Mouse (Mus musculus): Measurements from ENCODE around the gene Gdf2. TPM values are rescaled to one million over a fixed set of nuclear protein-coding genes. Genes with fewer than 3 reads are reported as not detected.

Gdf2 gene
- polyA plus RNA-seq, 1 experiment from 2014 or later = 0.34 TPM

DNA sequence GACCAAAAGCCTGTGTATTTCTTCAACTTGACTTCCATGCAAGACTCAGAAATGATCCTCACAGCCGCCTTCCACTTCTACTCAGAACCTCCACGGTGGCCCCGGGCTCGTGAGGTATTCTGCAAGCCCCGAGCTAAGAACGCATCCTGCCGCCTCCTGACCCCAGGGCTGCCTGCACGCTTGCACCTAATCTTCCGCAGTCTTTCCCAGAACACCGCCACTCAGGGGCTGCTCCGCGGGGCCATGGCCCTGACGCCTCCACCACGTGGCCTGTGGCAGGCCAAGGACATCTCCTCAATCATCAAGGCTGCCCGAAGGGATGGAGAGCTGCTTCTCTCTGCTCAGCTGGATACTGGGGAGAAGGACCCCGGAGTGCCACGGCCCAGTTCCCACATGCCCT is 9.0 kb upstream of the Gdf2 start:
- Histone ChIP-seq H3K4me3 (replicated peaks) (no peak overlapping the region), H3K4me2 (replicated peaks) (no peak overlapping the region), H3K4me1 (replicated peaks) (no peaks in the 10 kb centered on the region), H3K27me3 (replicated peaks) (peaks cover 19% of the 10 kb centered on the region; the same call in 1 of the 2 replicates), H3K9me3 (no peaks in the 10 kb centered on the region), H3K36me3 (no peaks in the 10 kb centered on the region), H3K27ac (no peak overlapping the region), H3K9ac (no peak overlapping the region)
- ATAC-seq = no peak
- 43% methylated on average over 17 of the region's 17 CpGs for WGBS

DNA sequence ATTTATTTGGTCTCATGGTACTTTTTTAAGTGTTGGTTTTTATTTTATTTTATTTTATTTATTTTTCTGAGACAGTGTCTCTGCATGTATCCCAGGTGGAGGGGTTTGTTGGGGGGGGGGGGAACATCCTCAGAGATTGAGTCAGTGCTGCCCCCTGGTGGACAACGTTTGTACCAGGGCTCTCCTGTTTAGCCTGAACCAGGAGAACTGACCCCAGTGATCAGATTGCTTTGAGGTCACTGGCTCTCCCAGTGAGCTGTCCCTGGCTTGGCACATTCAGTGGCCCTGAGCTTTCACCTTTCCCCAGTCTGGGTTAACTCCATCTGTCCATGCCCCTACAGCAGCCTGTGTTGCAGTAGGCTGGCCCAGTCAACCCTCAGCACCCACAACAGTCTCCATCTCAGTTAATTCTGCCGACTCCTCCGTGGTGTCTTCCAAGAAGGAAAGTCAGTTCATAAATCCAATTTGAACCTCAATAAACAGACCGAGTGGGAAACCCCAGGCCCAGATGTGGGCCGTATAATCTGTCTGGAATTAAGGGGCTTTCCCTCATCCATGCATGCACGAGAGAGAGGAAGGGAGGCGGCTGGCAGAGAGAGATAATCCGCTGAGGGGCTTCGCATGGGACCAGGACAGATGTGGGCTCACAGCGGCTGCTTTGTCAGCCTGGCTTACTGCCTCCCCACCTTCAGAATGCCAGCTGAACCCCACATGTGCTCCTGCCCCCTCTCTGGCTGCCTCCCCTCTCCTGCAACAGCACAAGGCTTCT is 7.7 kb upstream of the Gdf2 start:
- peaks cover 19% of the 10 kb centered on the region; the same call in 1 of the 2 replicates for H3K27me3 ChIP-seq (replicated peaks)
- H3K27ac ChIP-seq = no peak overlapping the region
- no peak overlapping the region for H3K4me2 ChIP-seq (replicated peaks)
- 63% methylated on average over 10 of the region's 10 CpGs for WGBS
- no peak overlapping the region for H3K4me3 ChIP-seq (replicated peaks)
- no peaks in the 10 kb centered on the region for H3K4me1 ChIP-seq (replicated peaks)
- H3K9ac ChIP-seq = no peak overlapping the region
- no peaks in the 10 kb centered on the region for H3K9me3 ChIP-seq
- ATAC-seq = no peak
- no peaks in the 10 kb centered on the region for H3K36me3 ChIP-seq

DNA sequence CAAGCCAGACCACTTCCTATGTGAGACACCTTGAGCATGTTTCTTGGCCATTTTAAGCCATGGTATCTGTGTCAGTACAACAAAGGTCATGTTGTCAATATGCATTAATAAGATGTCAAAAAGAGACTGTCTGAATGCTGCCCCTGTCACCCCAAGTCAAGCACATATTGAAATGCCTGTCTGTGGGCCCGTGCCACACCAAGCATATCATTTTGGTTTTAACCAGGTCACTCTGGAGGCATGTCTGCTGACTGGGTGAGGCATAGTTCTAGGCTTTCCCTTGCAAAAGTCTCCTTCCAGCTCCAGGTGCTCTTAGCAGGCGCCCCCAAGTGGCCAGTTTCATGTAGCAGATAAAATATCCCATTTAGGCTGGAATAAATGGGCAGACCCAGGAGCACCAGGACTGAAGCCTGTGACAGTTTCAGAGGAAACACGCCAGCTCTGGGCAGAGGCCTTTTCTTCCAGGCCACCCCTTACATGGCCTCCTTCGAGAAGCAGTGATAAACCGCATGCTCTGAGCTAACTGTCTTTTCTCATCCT is 7.0 kb upstream of the Gdf2 start:
- H3K4me1 ChIP-seq (replicated peaks) = no peaks in the 10 kb centered on the region
- ATAC-seq = no peak
- H3K9ac ChIP-seq = no peak overlapping the region
- WGBS = 42% methylated on average over 5 of the region's 5 CpGs
- H3K9me3 ChIP-seq = no peaks in the 10 kb centered on the region
- H3K36me3 ChIP-seq = no peaks in the 10 kb centered on the region
- H3K4me2 ChIP-seq (replicated peaks) = no peak overlapping the region
- no peak overlapping the region for H3K27ac ChIP-seq
- no peak overlapping the region for H3K4me3 ChIP-seq (replicated peaks)
- H3K27me3 ChIP-seq (replicated peaks) = peaks cover 19% of the 10 kb centered on the region; the same call in 1 of the 2 replicates

DNA sequence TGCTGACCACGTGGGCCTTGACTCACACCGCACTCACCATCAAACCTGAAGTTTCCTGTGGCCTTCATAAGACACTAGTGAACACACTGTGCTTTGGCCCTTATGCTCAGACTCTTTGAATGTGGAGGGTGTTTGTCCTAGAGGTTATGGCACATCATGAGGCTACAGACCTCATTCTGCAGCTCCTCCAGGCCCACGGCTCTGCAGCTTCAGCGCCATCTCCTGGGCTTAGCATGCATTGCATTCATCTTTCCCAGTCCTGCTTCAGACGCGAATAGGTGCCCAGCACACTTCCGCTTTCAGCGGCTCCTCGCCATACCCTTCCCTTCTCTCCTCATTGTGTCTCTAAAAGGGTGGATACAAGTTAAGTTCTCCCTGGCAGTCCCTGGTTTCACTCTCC is 1.7 kb upstream of the Gdf2 start:
- H3K4me1 ChIP-seq (replicated peaks) = no peaks in the 10 kb centered on the region
- 31% methylated on average over 9 of the region's 9 CpGs for WGBS
- H3K27me3 ChIP-seq (replicated peaks) = no peaks in the 10 kb centered on the region
- H3K4me2 ChIP-seq (replicated peaks) = peak overlapping the region; percentile 30; the same call in 1 of the 2 replicates
- no peak overlapping the region for H3K4me3 ChIP-seq (replicated peaks)
- no peaks in the 10 kb centered on the region for H3K36me3 ChIP-seq
- peak; percentile 51 for ATAC-seq
- H3K9me3 ChIP-seq = no peaks in the 10 kb centered on the region
- no peak overlapping the region for H3K27ac ChIP-seq
- H3K9ac ChIP-seq = 0 out of 2 replicates have a peak overlapping the region, but pooled peaks have one; percentile 26

DNA sequence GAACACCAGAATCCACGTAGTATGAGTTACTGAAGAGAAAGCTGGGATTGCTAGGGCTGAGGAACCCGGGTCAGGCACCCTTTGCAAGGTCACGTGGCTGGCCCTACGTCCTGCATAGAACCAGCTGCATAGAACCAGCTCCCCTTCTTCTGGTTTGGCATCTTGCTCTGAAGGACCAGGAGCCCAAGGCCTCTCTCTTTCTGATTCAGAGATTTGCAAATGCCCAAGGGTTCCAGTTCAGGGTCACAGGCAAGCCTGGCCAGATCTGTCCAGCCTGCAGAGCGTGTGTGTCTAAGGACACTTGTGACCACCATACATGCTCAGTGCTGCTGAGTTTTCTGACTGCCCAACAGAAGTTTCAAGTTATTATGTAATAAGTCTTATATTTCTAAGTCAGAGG is 1.4 kb downstream of the Gdf2 start:
- H3K4me2 ChIP-seq (replicated peaks) = no peak overlapping the region
- WGBS = 70% methylated on average over 5 of the region's 5 CpGs

DNA sequence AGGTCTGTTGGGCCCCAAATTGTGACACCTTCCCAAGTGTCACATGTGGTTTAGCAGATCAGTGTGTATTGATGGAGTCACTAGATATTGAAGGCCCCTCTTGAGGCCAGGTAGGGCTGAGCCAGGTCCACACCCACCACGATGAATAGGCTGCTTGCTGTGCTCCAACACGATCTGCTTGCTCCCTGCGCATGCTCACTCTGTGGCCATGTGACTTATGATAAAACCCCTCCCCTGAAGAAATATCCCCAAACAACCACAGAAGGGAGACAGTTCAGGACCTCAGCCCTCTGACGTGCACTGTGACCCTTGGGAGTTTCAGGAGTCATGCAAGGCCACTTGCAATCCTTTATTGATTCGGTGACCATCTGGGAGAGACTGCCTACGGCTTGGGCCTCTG is 5.3 kb downstream of the Gdf2 start:
- Histone ChIP-seq H3K9ac (no peak overlapping the region), H3K4me2 (replicated peaks) (no peak overlapping the region), H3K36me3 (no peaks in the 10 kb centered on the region), H3K9me3 (no peaks in the 10 kb centered on the region), H3K27ac (no peak overlapping the region), H3K27me3 (replicated peaks) (no peaks in the 10 kb centered on the region), H3K4me3 (replicated peaks) (no peak overlapping the region), H3K4me1 (replicated peaks) (no peaks in the 10 kb centered on the region)
- ATAC-seq = no peak
- WGBS = 77% methylated on average over 6 of the region's 6 CpGs

More for the DNA sequence above, 1.4 kb downstream of the Gdf2 start:
- Histone ChIP-seq H3K4me1 (replicated peaks) (no peaks in the 10 kb centered on the region), H3K4me3 (replicated peaks) (no peak overlapping the region), H3K9ac (no peak overlapping the region), H3K9me3 (no peaks in the 10 kb centered on the region), H3K36me3 (no peaks in the 10 kb centered on the region), H3K27me3 (replicated peaks) (no peaks in the 10 kb centered on the region), H3K27ac (no peak overlapping the region)
- no peak for ATAC-seq

DNA sequence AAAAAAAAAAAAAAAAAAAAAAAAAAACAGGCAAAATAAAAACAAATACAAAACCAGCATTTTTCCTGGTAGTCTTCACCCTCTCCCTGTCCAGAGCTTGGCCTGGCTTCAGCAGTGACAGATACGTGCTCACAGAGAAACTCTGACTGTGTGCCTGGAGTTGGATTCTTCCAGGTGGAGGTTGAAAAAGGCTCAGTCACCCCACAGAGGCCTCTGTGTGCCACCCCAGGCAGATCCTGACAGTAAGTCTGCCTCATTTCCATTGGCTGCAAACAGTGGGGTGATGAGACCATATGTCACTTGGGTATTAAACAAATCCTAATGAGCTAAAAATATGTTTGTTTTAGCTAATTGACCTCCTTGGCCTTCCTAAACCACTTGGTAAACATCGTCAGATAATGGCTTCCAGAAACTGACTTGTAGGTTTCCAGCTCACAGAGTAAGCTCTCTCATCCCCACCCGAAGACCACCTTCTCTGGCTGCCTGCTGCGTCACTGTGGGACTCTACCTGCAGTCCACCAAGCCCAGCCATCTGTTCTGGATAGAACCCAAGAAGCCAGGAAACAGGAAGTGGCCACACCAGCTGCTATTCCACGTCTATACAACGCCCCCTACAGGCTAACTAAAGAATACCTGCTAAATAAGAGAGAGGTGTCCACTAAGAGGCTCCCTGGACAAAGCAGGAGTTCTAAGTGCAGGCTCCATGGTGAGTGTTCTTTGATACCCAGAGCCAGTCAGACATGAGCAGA is 11.6 kb downstream of the Gdf2 start:
- 43% methylated on average over 6 of the region's 6 CpGs for WGBS
- no peak for ATAC-seq
- Histone ChIP-seq H3K36me3 (no peaks in the 10 kb centered on the region), H3K9me3 (no peaks in the 10 kb centered on the region), H3K27ac (no peak overlapping the region), H3K4me1 (replicated peaks) (no peaks in the 10 kb centered on the region), H3K27me3 (replicated peaks) (no peaks in the 10 kb centered on the region), H3K4me3 (replicated peaks) (no peak overlapping the region), H3K9ac (no peak overlapping the region), H3K4me2 (replicated peaks) (no peak overlapping the region)

DNA sequence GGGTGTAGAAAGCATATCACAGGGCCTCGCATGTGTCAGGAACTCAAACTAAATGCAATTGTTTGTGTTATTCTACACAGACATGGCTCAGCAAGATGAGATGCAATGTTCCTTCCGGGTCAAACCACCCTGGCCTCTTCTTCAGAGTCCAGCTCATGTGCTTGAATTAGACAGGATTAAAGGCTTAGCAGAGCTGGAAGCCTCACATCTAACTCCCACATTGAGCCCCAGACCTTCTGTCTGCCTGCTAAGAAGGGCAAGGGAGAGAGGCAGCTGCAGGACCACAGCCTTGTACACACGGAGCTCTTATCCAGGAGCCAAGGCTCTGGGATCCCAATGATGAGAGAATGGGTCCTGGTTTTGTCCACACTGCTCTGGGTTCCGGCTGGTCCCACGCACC is 12.9 kb downstream of the Gdf2 start, which contains the start of gene Rbp3:
Rbp3 (plus strand) TSS at position 243 of the 400 bp plus-strand sequence.
- Histone ChIP-seq H3K36me3 (no peaks in the 10 kb centered on the region), H3K4me3 (replicated peaks) (no peak within 1 kb of the TSS), H3K4me1 (replicated peaks) (no peaks in the 10 kb centered on the region), H3K9ac (no peak within 1 kb of the TSS), H3K9me3 (no peaks in the 10 kb centered on the region), H3K4me2 (replicated peaks) (no peak within 1 kb of the TSS), H3K27ac (no peak within 1 kb of the TSS), H3K27me3 (replicated peaks) (no peaks in the 10 kb centered on the region)
- WGBS = 83% methylated on average over 5 of the region's 5 CpGs
- ATAC-seq = no peak

DNA sequence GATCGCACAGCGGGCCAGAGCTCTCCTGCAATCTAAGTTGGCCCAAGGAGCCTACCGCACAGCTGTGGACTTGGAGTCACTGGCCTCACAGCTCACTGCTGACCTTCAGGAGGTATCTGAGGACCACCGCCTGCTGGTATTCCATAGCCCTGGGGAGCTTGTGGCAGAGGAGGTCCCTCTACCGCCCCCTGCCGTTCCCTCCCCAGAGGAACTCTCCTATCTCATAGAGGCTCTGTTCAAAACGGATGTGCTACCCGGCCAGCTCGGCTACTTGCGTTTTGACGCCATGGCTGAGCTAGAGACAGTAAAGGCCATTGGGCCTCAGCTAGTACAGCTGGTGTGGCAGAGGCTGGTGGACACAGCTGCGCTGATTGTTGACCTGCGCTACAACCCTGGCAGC is 15.2 kb downstream of the Gdf2 start:
- Histone ChIP-seq H3K36me3 (no peaks in the 10 kb centered on the region), H3K27me3 (replicated peaks) (no peaks in the 10 kb centered on the region), H3K4me3 (replicated peaks) (no peak overlapping the region), H3K4me2 (replicated peaks) (no peak overlapping the region), H3K4me1 (replicated peaks) (no peaks in the 10 kb centered on the region), H3K27ac (no peak overlapping the region), H3K9me3 (no peaks in the 10 kb centered on the region), H3K9ac (no peak overlapping the region)
- no peak for ATAC-seq
- WGBS = 76% methylated on average over 13 of the region's 13 CpGs

DNA sequence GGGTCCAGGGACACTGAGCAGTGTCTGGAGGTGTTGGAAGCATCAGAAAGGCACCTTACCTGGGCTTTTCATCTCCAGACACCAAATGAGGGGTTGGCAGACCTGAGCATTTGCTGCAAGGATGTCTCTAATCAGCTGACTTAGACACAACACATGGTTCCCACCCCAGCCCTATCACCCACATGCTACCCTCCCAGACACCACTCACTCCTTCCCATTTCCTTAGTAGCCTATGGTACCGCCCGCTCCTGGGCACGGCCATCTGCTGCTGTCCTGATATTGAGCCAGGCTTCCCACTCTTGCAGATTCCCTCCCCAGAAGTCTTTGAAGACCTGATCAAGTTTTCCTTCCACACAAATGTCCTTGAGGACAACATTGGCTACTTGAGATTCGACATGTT is 17.3 kb downstream of the Gdf2 start:
- Histone ChIP-seq H3K36me3 (no peaks in the 10 kb centered on the region), H3K4me2 (replicated peaks) (no peak overlapping the region), H3K27ac (no peak overlapping the region), H3K9ac (no peak overlapping the region), H3K27me3 (replicated peaks) (no peaks in the 10 kb centered on the region), H3K4me1 (replicated peaks) (no peaks in the 10 kb centered on the region), H3K4me3 (replicated peaks) (no peak overlapping the region), H3K9me3 (no peaks in the 10 kb centered on the region)
- ATAC-seq = no peak
- 88% methylated on average over 4 of the region's 4 CpGs for WGBS

DNA sequence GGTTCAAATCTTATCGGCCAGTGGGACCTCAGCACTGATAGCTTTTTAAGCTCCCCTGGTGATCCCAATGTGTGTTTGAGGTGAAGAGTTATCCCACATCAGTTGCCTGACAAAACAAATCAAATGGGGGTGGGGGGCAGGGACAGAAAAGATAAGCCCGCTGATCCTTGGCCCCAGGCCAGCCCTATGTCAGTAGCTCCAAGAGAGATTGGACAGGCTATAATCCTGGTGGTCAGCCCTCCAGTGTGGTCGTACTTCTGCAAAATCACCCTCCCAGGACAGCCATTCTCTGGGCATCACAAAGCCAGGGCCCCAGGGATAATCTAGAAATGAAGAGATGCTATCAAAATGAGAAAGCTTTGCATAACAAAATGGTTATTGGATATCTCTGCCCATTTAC is 18.0 kb downstream of the Gdf2 start:
- Histone ChIP-seq H3K9ac (no peak overlapping the region), H3K9me3 (no peaks in the 10 kb centered on the region), H3K4me3 (replicated peaks) (no peak overlapping the region), H3K4me1 (replicated peaks) (no peaks in the 10 kb centered on the region), H3K36me3 (no peaks in the 10 kb centered on the region), H3K4me2 (replicated peaks) (no peak overlapping the region), H3K27ac (no peak overlapping the region), H3K27me3 (replicated peaks) (no peaks in the 10 kb centered on the region)
- no peak for ATAC-seq
- 59% methylated on average over 3 of the region's 3 CpGs for WGBS

DNA sequence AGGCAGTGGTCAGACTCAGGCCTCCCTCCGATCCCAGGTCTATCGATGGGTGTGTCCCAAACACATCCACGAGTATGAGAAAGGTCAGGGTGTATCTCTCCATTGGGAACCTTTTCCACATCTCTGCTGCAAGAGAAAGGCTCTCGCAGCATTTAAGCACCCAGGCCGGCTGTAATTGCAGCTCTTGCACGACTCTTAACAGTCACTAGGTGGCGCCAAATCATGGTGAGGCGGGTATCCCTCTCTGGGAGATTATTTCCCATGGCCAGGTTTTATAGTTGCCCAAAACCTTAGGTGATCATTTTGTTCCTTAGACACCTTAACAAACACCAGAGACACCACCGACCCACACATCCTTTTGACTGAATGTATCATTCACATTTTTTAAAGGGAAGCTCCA is 18.5 kb downstream of the Gdf2 start:
- H3K4me2 ChIP-seq (replicated peaks) = no peak overlapping the region
- H3K9me3 ChIP-seq = no peaks in the 10 kb centered on the region
- no peak overlapping the region for H3K27ac ChIP-seq
- no peaks in the 10 kb centered on the region for H3K27me3 ChIP-seq (replicated peaks)
- no peak for ATAC-seq
- H3K9ac ChIP-seq = no peak overlapping the region
- H3K36me3 ChIP-seq = no peaks in the 10 kb centered on the region
- no peaks in the 10 kb centered on the region for H3K4me1 ChIP-seq (replicated peaks)
- 16% methylated on average over 9 of the region's 9 CpGs for WGBS
- no peak overlapping the region for H3K4me3 ChIP-seq (replicated peaks)

Measured in intestine, embryonic 15.5 days (tissue).